9 mouse cellular contexts compared by ENCODE assay signal in the genomic region with DNA sequence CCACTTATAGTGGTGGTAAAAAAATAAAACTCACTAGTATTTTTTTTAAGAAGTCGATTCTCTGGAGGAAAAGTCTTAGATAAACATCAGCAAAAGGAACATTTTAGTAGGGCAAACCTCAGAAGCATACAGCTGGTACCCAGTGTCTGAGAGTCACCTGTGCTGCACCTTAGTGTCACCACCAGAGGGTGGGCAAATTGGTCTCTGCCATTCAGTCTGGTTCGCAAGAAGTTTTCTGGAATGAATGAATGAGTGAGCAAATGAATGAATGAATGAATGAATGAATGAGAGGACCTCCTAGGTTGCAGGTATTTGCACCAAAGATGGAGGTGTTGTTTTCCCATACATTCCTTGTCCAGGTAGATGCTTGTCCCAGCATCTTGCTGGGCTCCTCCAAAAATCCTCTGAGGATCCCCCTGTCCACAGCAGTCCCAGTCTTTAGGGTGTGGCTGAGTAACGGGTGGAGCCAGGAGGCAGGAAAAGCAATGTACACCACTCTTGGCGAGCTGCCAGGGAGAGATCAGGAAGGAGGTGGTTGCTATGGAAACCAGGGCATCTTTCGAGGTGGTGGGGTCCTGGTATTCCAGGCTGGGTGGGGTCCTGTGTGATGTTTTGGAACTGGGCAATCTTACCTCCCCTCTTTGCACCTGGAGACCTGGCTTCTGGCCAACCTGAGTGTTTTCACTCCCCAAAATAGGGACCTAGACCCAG. TPM values are rescaled to one million over a fixed set of nuclear protein-coding genes. Genes with fewer than 3 reads are reported as not detected.
DNase-seq lines count a peak whose midpoint lies in the region; ATAC-seq lines count a peak whose summit lies in the region.
"Had no signal": no experiment of that assay in that cellular context is flagged by ENCODE, and none has a peak within 500 bp of the region (broad histone marks: within the 10 kb centered on the region; RNA-seq: fewer than 3 reads in every experiment).

No protein-coding gene starts in this region.

- ATAC-seq in hindbrain, embryonic 14.5 days (ENCODE audit: low FRiP score), result peak; percentile 7; the same call in 1 of the 2 replicates
- ATAC-seq in midbrain, embryonic 16.5 days, result peak; percentile 8; the same call in 1 of the 2 replicates
- ATAC-seq in activated CD4-positive, CD25-positive, alpha-beta regulatory T cell, adult 4 months, result no peak

- H3K9me3 ChIP-seq in hindbrain, embryonic 14.5 days (ENCODE audit: control insufficient read depth, low read length), result no peaks in the 10 kb centered on the region
- H3K9me3 ChIP-seq in midbrain, embryonic 16.5 days (replicated peaks; ENCODE audit: control insufficient read depth, low read length, poor library complexity, severe bottlenecking), result no peaks in the 10 kb centered on the region

- H3K27ac ChIP-seq in hindbrain, embryonic 14.5 days, result peak overlapping the region; percentile 54
- H3K27ac ChIP-seq in midbrain, embryonic 16.5 days (ENCODE audit: low read length), result peak overlapping the region; percentile 70

- peak overlapping the region; percentile 40 for H3K4me3 ChIP-seq in hindbrain, embryonic 14.5 days (replicated peaks; ENCODE audit: low read length)
- peak overlapping the region; percentile 53 for H3K4me3 ChIP-seq in midbrain, embryonic 16.5 days (ENCODE audit: low read depth, low read length)

- peak overlapping the region; percentile 56 for H3K4me2 ChIP-seq in hindbrain, embryonic 14.5 days (replicated peaks)
- peak overlapping the region; percentile 65 for H3K4me2 ChIP-seq in midbrain, embryonic 16.5 days (ENCODE audit: low read length)

- peak; percentile 48 to 64 for DNase-seq in left cerebral cortex, adult 18-20 months (ENCODE audit: low spot score in 2 of 2)
- no peak for DNase-seq in left cerebral cortex, adult 11 months (ENCODE audit: low spot score)
- peak; percentile 74 to 76 for DNase-seq in cerebellum, postnatal 36 days
- DNase-seq in hindbrain, embryonic 14.5 days (ENCODE audit: low spot score), result peak; percentile 76
- DNase-seq in thymus, adult 18-20 months, result no peak
- no peak for DNase-seq in spleen, postnatal 4 days (ENCODE audit: low spot score in 2 of 2)

- 20% methylated on average over 5 of the region's 5 CpGs for WGBS in hindbrain, embryonic 14.5 days
- WGBS in midbrain, embryonic 16.5 days, result 18% methylated on average over 5 of the region's 5 CpGs

- peaks cover 38% of the 10 kb centered on the region for H3K4me1 ChIP-seq in hindbrain, embryonic 14.5 days (replicated peaks; ENCODE audit: control insufficient read depth, insufficient read depth, low read length)
- peaks cover 40% of the 10 kb centered on the region for H3K4me1 ChIP-seq in midbrain, embryonic 16.5 days (ENCODE audit: control insufficient read depth, insufficient read depth, low read length)

- H3K9ac ChIP-seq in hindbrain, embryonic 14.5 days, result peak overlapping the region; percentile 62
- peak overlapping the region; percentile 67 for H3K9ac ChIP-seq in midbrain, embryonic 16.5 days (ENCODE audit: low read depth, low read length)

- peaks cover 45% of the 10 kb centered on the region for H3K27me3 ChIP-seq in hindbrain, embryonic 14.5 days (ENCODE audit: control insufficient read depth, insufficient read depth, low read length)
- H3K27me3 ChIP-seq in midbrain, embryonic 16.5 days (ENCODE audit: control insufficient read depth, insufficient read depth, low read depth, low read length), result peaks cover 32% of the 10 kb centered on the region

- H3K36me3 ChIP-seq in hindbrain, embryonic 14.5 days (replicated peaks; ENCODE audit: control insufficient read depth, insufficient read depth), result no peaks in the 10 kb centered on the region
- H3K36me3 ChIP-seq in midbrain, embryonic 16.5 days (ENCODE audit: control insufficient read depth, insufficient read depth, low read length), result no peaks in the 10 kb centered on the region

RNA-seq across cellular contexts. Expression of gene Fxyd7, which starts 2.0 kb away (rescaled TPM):
- 100 to 1,000 TPM; 148 to 187 TPM for total RNA-seq in left cerebral cortex, adult 18-20 months (2021)
- polyA plus RNA-seq in hindbrain, embryonic 14.5 days (2014; fragmentation: Nextera tagmentation; extraction: Ambion mirVana), result 236 and 249 TPM in 2 replicates
- 188 and 270 TPM in 2 replicates for polyA plus RNA-seq in midbrain, embryonic 16.5 days (2015; fragmentation: Nextera tagmentation; extraction: Ambion mirVana)
- polyA plus RNA-seq in activated CD4-positive, CD25-positive, alpha-beta regulatory T cell, adult 4 months (2017; shearing (Covaris generic)), result not detected

RNA-seq across cellular contexts. Expression of gene Fxyd5, which starts 7.0 kb away (rescaled TPM):
- 10 to 100 TPM; 35.5 to 36.7 TPM for total RNA-seq in left cerebral cortex, adult 18-20 months (2021)
- polyA plus RNA-seq in hindbrain, embryonic 14.5 days (2014; fragmentation: Nextera tagmentation; extraction: Ambion mirVana), result 13.6 and 14.8 TPM in 2 replicates
- 19.0 and 24.4 TPM in 2 replicates for polyA plus RNA-seq in midbrain, embryonic 16.5 days (2015; fragmentation: Nextera tagmentation; extraction: Ambion mirVana)
- polyA plus RNA-seq in activated CD4-positive, CD25-positive, alpha-beta regulatory T cell, adult 4 months (2017; shearing (Covaris generic)), result 1,000 to 10,000 TPM; 2,132 to 2,220 TPM

RNA-seq across cellular contexts. Expression of gene Fxyd1, which starts 7.7 kb away (rescaled TPM):
- total RNA-seq in left cerebral cortex, adult 18-20 months (2021), result 10 to 100 TPM; 74.1 to 90.2 TPM
- polyA plus RNA-seq in hindbrain, embryonic 14.5 days (2014; fragmentation: Nextera tagmentation; extraction: Ambion mirVana), result 34.1 and 59.0 TPM in 2 replicates
- 11.2 and 17.3 TPM in 2 replicates for polyA plus RNA-seq in midbrain, embryonic 16.5 days (2015; fragmentation: Nextera tagmentation; extraction: Ambion mirVana)
- not detected for polyA plus RNA-seq in activated CD4-positive, CD25-positive, alpha-beta regulatory T cell, adult 4 months (2017; shearing (Covaris generic))

RNA-seq across cellular contexts. Expression of gene Lgi4, which starts 9.9 kb away (rescaled TPM):
- 10 to 100 TPM; 32.9 to 35.9 TPM for total RNA-seq in left cerebral cortex, adult 18-20 months (2021)
- 0.28 and 0.60 TPM in 2 replicates for polyA plus RNA-seq in hindbrain, embryonic 14.5 days (2014; fragmentation: Nextera tagmentation; extraction: Ambion mirVana)
- 0.15 and 0.35 TPM in 2 replicates for polyA plus RNA-seq in midbrain, embryonic 16.5 days (2015; fragmentation: Nextera tagmentation; extraction: Ambion mirVana)
- polyA plus RNA-seq in activated CD4-positive, CD25-positive, alpha-beta regulatory T cell, adult 4 months (2017; shearing (Covaris generic)), result under 1 TPM in 1 of 2 experiments, not detected in 1; 0.19 TPM

RNA-seq across cellular contexts. Expression of gene Fxyd3, which starts 27.2 kb away (rescaled TPM):
- total RNA-seq in left cerebral cortex, adult 18-20 months (2021), result 1 to 10 TPM in 1 of 2 experiments, not detected in 1; 1.2 TPM
- polyA plus RNA-seq in hindbrain, embryonic 14.5 days (2014; fragmentation: Nextera tagmentation; extraction: Ambion mirVana), result 0.66 TPM in 1 of 2 replicates, not detected in the other
- not detected in 2 replicates for polyA plus RNA-seq in midbrain, embryonic 16.5 days (2015; fragmentation: Nextera tagmentation; extraction: Ambion mirVana)
- not detected for polyA plus RNA-seq in activated CD4-positive, CD25-positive, alpha-beta regulatory T cell, adult 4 months (2017; shearing (Covaris generic))
- total RNA-seq: layer of hippocampus, postnatal 36 days had no signal

Comparison
In these comparisons a context has a peak if more than half of its experiments do, and no peak if none do; other contexts are left out.
1. DNase-seq: peak in left cerebral cortex, adult 18-20 months (2 of 2), cerebellum, postnatal 36 days (2 of 2) and hindbrain, embryonic 14.5 days (single experiment); none in left cerebral cortex, adult 11 months (single experiment), thymus, adult 18-20 months (0 of 2) and spleen, postnatal 4 days (0 of 2).
2. RNA of gene Fxyd7, which starts 2.0 kb away (polyA plus RNA-seq): 188 to 270 TPM in midbrain, embryonic 16.5 days and 236 to 249 TPM in hindbrain, embryonic 14.5 days; not detected in activated CD4-positive, CD25-positive, alpha-beta regulatory T cell, adult 4 months; every median in the first group is over 100 times any median in the second.
3. RNA of gene Fxyd5, which starts 7.0 kb away (polyA plus RNA-seq): 2,132 to 2,220 TPM in activated CD4-positive, CD25-positive, alpha-beta regulatory T cell, adult 4 months; 19.0 to 24.4 TPM in midbrain, embryonic 16.5 days and 13.6 to 14.8 TPM in hindbrain, embryonic 14.5 days; every median in the first group is over 10 times any median in the second.
4. RNA of gene Fxyd1, which starts 7.7 kb away (polyA plus RNA-seq): 34.1 to 59.0 TPM in hindbrain, embryonic 14.5 days and 11.2 to 17.3 TPM in midbrain, embryonic 16.5 days; not detected in activated CD4-positive, CD25-positive, alpha-beta regulatory T cell, adult 4 months; every median in the first group is over 10 times any median in the second.